Mouse (Mus musculus): ENCODE measurements around the gene Coro1b. TPM values are rescaled to one million over a fixed set of nuclear protein-coding genes. Genes with fewer than 3 reads are reported as not detected.

The Coro1b gene
- polyA plus RNA-seq (2016; fragmentation: Nextera tagmentation; extraction: Ambion mirVana), result 125 and 135 TPM in 2 replicates

DNA sequence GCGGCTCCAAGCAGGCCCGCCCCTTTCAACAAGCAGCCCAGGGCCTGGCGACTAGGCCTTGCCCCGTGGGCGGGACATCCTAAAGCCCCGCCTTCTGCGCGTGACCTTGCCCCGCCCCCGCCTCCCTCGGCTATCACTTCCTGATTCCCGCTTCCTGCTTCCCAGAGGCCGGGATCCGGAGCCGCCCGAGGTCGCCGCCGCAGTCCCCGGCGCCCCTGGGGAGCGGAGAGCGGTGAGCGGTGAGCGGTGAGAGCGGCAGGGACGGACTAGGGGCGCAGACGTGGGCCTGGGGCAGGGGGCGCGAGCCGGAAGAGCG lies at the start of gene Coro1b:
Gene Coro1b, plus strand, starts transcription at position 129 of the 316 bp plus-strand sequence.
- ATAC-seq (ENCODE audit: low FRiP score), result peak; percentile 97
- H3K27ac ChIP-seq, result peak within 1 kb of the TSS; percentile 75
- WGBS, result under 1% methylated on average over 33 of the region's 33 CpGs
- H3K27me3 ChIP-seq, result no peaks in the 10 kb centered on the region
- H3K4me2 ChIP-seq, result peak within 1 kb of the TSS; percentile 77
- H3K4me1 ChIP-seq, result peaks cover 24% of the 10 kb centered on the region
- H3K9ac ChIP-seq, result peak within 1 kb of the TSS; percentile 92
- peak within 1 kb of the TSS; percentile 89 for H3K4me3 ChIP-seq (replicated peaks)
- H3K36me3 ChIP-seq (replicated peaks), result peaks cover 29% of the 10 kb centered on the region
- no peaks in the 10 kb centered on the region for H3K9me3 ChIP-seq

DNA sequence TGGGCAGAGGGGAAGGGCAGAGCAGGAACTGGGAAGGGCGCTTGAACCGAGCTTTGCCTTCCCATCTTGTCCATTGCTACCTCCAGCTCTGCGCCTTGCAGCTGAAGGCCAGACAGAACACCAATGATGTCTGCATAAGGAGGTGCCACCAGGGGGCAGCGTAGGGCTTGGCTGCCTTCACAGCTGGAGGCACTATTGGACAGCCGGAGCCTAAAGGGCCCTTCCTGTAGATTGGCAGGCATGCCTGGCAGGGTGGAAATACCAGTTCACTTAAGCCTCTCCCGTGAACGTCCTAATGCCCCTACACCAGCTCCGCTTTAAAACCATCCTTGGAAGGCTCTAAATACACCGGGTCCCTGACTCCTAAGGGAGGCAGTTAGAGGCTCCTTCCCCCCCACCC lies 49.4 kb upstream of the Coro1b start:
- Histone ChIP-seq H3K27me3 (peaks cover 43% of the 10 kb centered on the region), H3K27ac (no peak overlapping the region), H3K9me3 (no peaks in the 10 kb centered on the region), H3K4me3 (replicated peaks) (no peak overlapping the region), H3K4me2 (peak overlapping the region; percentile 95), H3K4me1 (peaks cover 54% of the 10 kb centered on the region), H3K9ac (no peak overlapping the region), H3K36me3 (replicated peaks) (no peaks in the 10 kb centered on the region)
- no peak for ATAC-seq (ENCODE audit: low FRiP score)
- WGBS, result 9% methylated on average over 9 of the region's 9 CpGs

GRCm38 (mm10) chr19:4099837-4100717 lies 48.3 kb upstream of the Coro1b start, which contains the start of gene Pitpnm1:
Gene Pitpnm1, plus strand, starts transcription at chr19:4099998.
- Histone ChIP-seq H3K9me3 (no peaks in the 10 kb centered on the region), H3K27me3 (peaks cover 43% of the 10 kb centered on the region), H3K4me2 (peak within 1 kb of the TSS; percentile 95), H3K27ac (no peak within 1 kb of the TSS), H3K4me3 (replicated peaks) (peak within 1 kb of the TSS; percentile 57), H3K36me3 (replicated peaks) (no peaks in the 10 kb centered on the region), H3K4me1 (peaks cover 54% of the 10 kb centered on the region), H3K9ac (peak within 1 kb of the TSS; percentile 66)
- WGBS, result 1% methylated on average over 53 of the region's 53 CpGs
- no peak for ATAC-seq (ENCODE audit: low FRiP score)

- Histone ChIP-seq H3K4me3 (replicated peaks) (peak overlapping the region; percentile 57), H3K4me2 (peak overlapping the region; percentile 95), H3K36me3 (replicated peaks) (no peaks in the 10 kb centered on the region), H3K9ac (peak overlapping the region; percentile 66), H3K4me1 (peaks cover 54% of the 10 kb centered on the region), H3K9me3 (no peaks in the 10 kb centered on the region), H3K27me3 (peaks cover 43% of the 10 kb centered on the region), H3K27ac (no peak overlapping the region)
- WGBS, result under 1% methylated on average over 52 of the region's 52 CpGs
- peak; percentile 10; the same call in 1 of the 2 replicates for ATAC-seq (ENCODE audit: low FRiP score)
Measured at GRCm38 (mm10) chr19:4100718-4101261, 47.6 kb upstream of the Coro1b start.

DNA sequence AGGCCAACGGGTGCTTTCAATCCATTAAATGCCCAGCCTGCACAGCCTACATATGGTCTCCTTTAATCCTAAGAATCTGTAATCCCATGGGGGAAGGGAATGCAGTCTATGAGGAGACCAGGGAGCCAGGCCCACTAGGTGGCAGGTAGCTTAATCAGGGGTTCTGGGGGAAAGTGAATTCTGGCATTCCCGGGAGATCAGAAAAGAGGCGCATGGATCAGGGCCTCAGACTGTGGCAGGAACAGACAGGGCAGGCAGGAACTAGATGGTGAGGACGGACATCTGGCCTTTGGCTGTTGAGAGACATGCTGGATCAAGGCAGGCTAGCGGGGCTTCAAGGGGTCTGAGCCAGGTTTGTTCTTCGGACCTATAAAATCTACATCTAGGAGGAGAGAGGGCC lies 47.0 kb upstream of the Coro1b start:
- Histone ChIP-seq H3K9ac (peak overlapping the region; percentile 66), H3K4me3 (replicated peaks) (peak overlapping the region; percentile 57), H3K36me3 (replicated peaks) (no peaks in the 10 kb centered on the region), H3K9me3 (no peaks in the 10 kb centered on the region), H3K27ac (no peak overlapping the region), H3K4me2 (peak overlapping the region; percentile 95), H3K4me1 (peaks cover 48% of the 10 kb centered on the region), H3K27me3 (peaks cover 43% of the 10 kb centered on the region)
- 43% methylated on average over 6 of the region's 6 CpGs for whole genome bisulfite sequencing
- no peak for ATAC-seq (ENCODE audit: low FRiP score)

GRCm38 (mm10) chr19:4102049-4102448 lies 46.4 kb upstream of the Coro1b start:
- ATAC-seq (ENCODE audit: low FRiP score), result no peak
- Histone ChIP-seq H3K4me3 (replicated peaks) (no peak overlapping the region), H3K36me3 (replicated peaks) (no peaks in the 10 kb centered on the region), H3K9ac (no peak overlapping the region), H3K27ac (no peak overlapping the region), H3K4me1 (peaks cover 46% of the 10 kb centered on the region), H3K4me2 (0 out of 2 replicates have a peak overlapping the region, but pooled peaks have one; percentile 95), H3K27me3 (peaks cover 43% of the 10 kb centered on the region), H3K9me3 (no peaks in the 10 kb centered on the region)
- WGBS, result 87% methylated on average over 2 of the region's 2 CpGs

DNA sequence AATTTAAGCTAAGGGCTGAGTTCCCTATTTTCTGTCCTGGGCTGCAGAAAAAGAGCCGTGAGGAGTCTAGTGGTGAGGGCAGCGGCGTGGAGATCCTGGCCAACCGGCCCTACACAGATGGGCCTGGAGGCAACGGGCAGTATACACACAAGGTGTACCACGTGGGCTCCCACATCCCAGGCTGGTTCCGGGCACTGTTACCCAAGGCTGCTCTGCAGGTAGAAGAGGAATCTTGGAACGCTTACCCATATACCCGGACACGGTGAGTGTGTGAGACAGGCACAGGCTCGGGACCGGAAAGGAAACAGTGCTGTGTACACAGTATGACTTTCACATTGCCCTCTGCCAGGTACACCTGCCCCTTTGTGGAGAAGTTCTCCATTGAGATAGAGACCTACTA lies 45.8 kb upstream of the Coro1b start:
- Histone ChIP-seq H3K27ac (no peak overlapping the region), H3K9me3 (no peaks in the 10 kb centered on the region), H3K36me3 (replicated peaks) (peaks cover 4% of the 10 kb centered on the region; the same call in 1 of the 2 replicates), H3K27me3 (peaks cover 43% of the 10 kb centered on the region), H3K4me2 (no peak overlapping the region), H3K4me3 (replicated peaks) (no peak overlapping the region), H3K9ac (no peak overlapping the region), H3K4me1 (peaks cover 44% of the 10 kb centered on the region)
- ATAC-seq (ENCODE audit: low FRiP score), result no peak
- 92% methylated on average over 12 of the region's 12 CpGs for WGBS

DNA sequence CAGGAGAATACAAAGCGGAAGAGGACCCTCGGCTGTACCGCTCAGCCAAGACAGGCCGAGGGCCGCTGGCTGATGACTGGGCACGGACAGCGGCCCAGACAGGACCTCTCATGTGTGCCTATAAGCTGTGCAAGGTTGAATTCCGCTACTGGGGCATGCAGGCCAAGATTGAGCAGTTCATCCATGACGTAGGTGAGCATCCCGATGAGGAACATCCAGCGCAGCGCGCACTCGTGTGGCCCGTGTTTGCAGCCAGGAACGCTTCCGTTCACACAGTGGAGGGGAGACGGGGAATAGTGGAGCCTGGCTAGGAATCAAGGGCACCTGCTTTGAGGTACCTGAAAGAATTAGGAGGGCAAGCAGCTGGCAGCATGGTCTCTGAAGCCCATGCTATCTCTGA lies 45.1 kb upstream of the Coro1b start:
- Histone ChIP-seq H3K4me3 (replicated peaks) (no peak overlapping the region), H3K4me1 (peaks cover 37% of the 10 kb centered on the region), H3K36me3 (replicated peaks) (peaks cover 4% of the 10 kb centered on the region; the same call in 1 of the 2 replicates), H3K27ac (no peak overlapping the region), H3K27me3 (peaks cover 43% of the 10 kb centered on the region), H3K9ac (no peak overlapping the region), H3K4me2 (no peak overlapping the region), H3K9me3 (no peaks in the 10 kb centered on the region)
- WGBS, result 94% methylated on average over 18 of the region's 18 CpGs
- ATAC-seq (ENCODE audit: low FRiP score), result no peak

GRCm38 (mm10) chr19:4103792-4104191 lies 44.6 kb upstream of the Coro1b start:
- no peak for ATAC-seq (ENCODE audit: low FRiP score)
- Histone ChIP-seq H3K9ac (no peak overlapping the region), H3K27ac (no peak overlapping the region), H3K4me2 (no peak overlapping the region), H3K9me3 (no peaks in the 10 kb centered on the region), H3K4me3 (replicated peaks) (no peak overlapping the region), H3K36me3 (replicated peaks) (peaks cover 4% of the 10 kb centered on the region; the same call in 1 of the 2 replicates), H3K4me1 (peaks cover 32% of the 10 kb centered on the region), H3K27me3 (peaks cover 43% of the 10 kb centered on the region)
- 85% methylated on average over 3 of the region's 3 CpGs for WGBS

DNA sequence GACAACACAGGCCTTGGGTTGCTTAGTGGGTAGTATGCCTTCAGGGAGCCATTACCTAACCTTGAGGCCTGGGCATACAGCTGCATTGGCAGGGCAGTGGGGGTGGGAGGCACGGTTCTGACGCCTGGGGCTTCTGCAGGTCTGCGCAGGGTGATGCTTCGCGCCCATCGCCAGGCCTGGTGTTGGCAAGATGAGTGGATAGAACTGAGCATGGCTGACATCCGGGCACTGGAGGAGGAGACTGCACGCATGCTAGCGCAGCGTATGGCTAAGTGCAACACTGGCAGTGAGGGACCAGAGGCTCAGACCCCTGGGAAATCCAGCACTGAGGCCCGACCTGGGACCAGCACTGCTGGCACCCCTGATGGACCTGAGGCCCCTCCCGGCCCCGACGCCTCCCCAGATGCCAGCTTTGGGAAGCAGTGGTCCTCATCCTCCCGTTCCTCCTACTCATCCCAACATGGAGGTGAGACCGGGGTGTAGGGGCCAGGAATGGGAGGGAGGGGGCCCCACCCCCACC lies 43.7 kb upstream of the Coro1b start:
- Histone ChIP-seq H3K27ac (no peak overlapping the region), H3K4me1 (peaks cover 22% of the 10 kb centered on the region), H3K27me3 (peaks cover 34% of the 10 kb centered on the region), H3K36me3 (replicated peaks) (peaks cover 4% of the 10 kb centered on the region; the same call in 1 of the 2 replicates), H3K4me3 (replicated peaks) (no peak overlapping the region), H3K9ac (no peak overlapping the region), H3K4me2 (no peak overlapping the region), H3K9me3 (no peaks in the 10 kb centered on the region)
- 89% methylated on average over 16 of the region's 16 CpGs for WGBS
- ATAC-seq (ENCODE audit: low FRiP score), result no peak

- Histone ChIP-seq H3K9me3 (no peaks in the 10 kb centered on the region), H3K36me3 (replicated peaks) (peaks cover 16% of the 10 kb centered on the region; the same call in 1 of the 2 replicates), H3K4me3 (replicated peaks) (no peak overlapping the region), H3K4me2 (no peak overlapping the region), H3K4me1 (peaks cover 3% of the 10 kb centered on the region; the same call in 1 of the 2 replicates), H3K27ac (no peak overlapping the region), H3K9ac (no peak overlapping the region), H3K27me3 (peaks cover 15% of the 10 kb centered on the region)
- ATAC-seq (ENCODE audit: low FRiP score), result no peak
- 92% methylated on average over 14 of the region's 14 CpGs for WGBS
Measured at GRCm38 (mm10) chr19:4106654-4107053, 41.8 kb upstream of the Coro1b start.

DNA sequence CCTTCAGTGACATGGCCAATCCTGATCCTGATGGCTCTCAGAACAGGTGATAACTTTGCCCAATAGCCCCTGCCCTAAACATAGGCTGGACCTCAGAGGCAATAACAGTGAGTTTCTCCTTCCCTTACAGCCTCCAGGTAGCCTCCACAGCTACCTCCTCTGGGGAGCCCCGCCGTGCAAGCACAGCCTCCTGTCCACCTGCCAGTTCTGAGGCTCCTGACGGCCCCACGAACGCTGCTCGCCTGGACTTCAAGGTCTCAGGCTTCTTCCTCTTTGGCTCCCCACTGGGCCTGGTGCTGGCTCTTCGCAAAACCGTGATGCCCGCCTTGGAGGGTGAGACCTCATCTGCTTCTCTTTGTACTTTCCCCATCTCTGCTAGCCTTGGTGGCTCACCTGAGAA lies 39.9 kb upstream of the Coro1b start:
- Histone ChIP-seq H3K4me3 (replicated peaks) (no peak overlapping the region), H3K9me3 (no peaks in the 10 kb centered on the region), H3K27me3 (no peaks in the 10 kb centered on the region), H3K27ac (no peak overlapping the region), H3K4me2 (no peak overlapping the region), H3K9ac (no peak overlapping the region), H3K4me1 (no peaks in the 10 kb centered on the region), H3K36me3 (replicated peaks) (peaks cover 35% of the 10 kb centered on the region)
- no peak for ATAC-seq (ENCODE audit: low FRiP score)
- 95% methylated on average over 9 of the region's 9 CpGs for WGBS
